Mouse (Mus musculus): ENCODE results near the gene Smg6. TPM values are rescaled to one million over a fixed set of nuclear protein-coding genes. Genes with fewer than 3 reads are reported as not detected.
"Not testable (repeated sequence)": the region's sequence is repeated elsewhere in the genome, so short reads cannot be mapped to it uniquely, and the experiment has no call there.

Gene Smg6
- polyA plus RNA-seq, 1 experiment from 2014 or later = 11.9 TPM

DNA sequence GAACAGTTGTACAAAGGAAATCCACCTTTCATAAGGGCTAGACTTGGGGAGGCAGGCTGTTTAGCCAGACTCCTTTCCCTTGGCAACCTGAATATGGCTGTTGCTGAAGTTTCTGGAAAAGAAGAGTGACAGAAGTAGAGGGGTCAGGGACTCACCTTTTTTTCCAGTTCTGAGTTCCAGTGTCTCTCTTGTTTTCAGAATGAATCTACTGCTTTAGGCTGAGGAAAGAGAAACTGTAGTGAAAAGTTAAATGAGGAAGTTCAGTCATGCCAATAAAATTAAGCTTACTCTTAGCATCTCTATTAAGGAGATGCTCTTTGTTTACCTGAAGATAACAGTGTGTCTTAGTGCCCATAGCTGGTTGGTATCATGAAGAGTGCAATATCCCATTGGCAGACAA is 69.2 kb downstream of the Smg6 start:
- H3K27ac ChIP-seq = no peak overlapping the region
- H3K4me2 ChIP-seq (ENCODE audit: low read length) = no peak overlapping the region
- no peaks in the 10 kb centered on the region for H3K27me3 ChIP-seq (ENCODE audit: insufficient read depth, low read length)
- no peaks in the 10 kb centered on the region for H3K9me3 ChIP-seq (replicated peaks; ENCODE audit: low read length)
- ATAC-seq (replicated peaks; ENCODE audit: low FRiP score, low read depth) (no peak), DNase-seq (ENCODE audit: low spot score) (no peak)
- peaks cover 7% of the 10 kb centered on the region; the same call in 1 of the 2 replicates for H3K36me3 ChIP-seq (ENCODE audit: insufficient read depth, low read length)
- no peak overlapping the region for H3K4me3 ChIP-seq (replicated peaks; ENCODE audit: low read depth, low read length)
- TF ChIP-seq CTCF (IDR thresholded peaks at IDR 0.05; ENCODE audit: low read depth) = no peak
- no peak overlapping the region for H3K9ac ChIP-seq (ENCODE audit: low read depth, low read length)
- 0 out of 2 replicates have a peak, but pooled peaks cover 4% of the 10 kb centered on the region for H3K4me1 ChIP-seq (replicated peaks; ENCODE audit: insufficient read depth, low read length)

DNA sequence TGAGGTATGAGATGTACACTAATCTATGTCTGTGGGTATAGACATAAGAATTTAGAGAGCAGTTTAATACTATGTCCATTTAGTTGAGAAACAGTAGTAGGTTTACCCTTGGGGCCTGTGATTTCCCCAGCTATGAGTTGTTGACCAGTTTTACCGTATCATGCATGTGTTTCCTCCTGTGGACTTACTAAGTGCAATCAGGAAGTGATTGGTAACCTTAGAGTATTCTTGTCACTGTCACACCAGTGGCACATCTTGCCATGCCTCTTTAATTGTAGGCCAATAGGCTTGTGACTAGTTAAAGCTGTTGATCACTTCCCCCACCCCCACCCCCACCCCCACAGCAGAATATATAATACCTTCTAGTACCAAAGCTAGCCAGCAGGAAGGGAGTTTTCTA is 70.9 kb downstream of the Smg6 start:
- Histone ChIP-seq H3K4me1 (replicated peaks; ENCODE audit: insufficient read depth, low read length) (peaks cover 12% of the 10 kb centered on the region; the same call in 1 of the 2 replicates), H3K27ac (no peak overlapping the region), H3K9me3 (replicated peaks; ENCODE audit: low read length) (no peaks in the 10 kb centered on the region), H3K27me3 (ENCODE audit: insufficient read depth, low read length) (no peaks in the 10 kb centered on the region), H3K36me3 (ENCODE audit: insufficient read depth, low read length) (no peaks in the 10 kb centered on the region), H3K9ac (ENCODE audit: low read depth, low read length) (no peak overlapping the region), H3K4me2 (ENCODE audit: low read length) (no peak overlapping the region), H3K4me3 (replicated peaks; ENCODE audit: low read depth, low read length) (no peak overlapping the region)
- ATAC-seq (replicated peaks; ENCODE audit: low FRiP score, low read depth) (no peak), DNase-seq (ENCODE audit: low spot score) (no peak)
- no peak for TF ChIP-seq CTCF (IDR thresholded peaks at IDR 0.05; ENCODE audit: low read depth)
- 87% methylated on average over 1 of the region's 1 CpGs for WGBS

DNA sequence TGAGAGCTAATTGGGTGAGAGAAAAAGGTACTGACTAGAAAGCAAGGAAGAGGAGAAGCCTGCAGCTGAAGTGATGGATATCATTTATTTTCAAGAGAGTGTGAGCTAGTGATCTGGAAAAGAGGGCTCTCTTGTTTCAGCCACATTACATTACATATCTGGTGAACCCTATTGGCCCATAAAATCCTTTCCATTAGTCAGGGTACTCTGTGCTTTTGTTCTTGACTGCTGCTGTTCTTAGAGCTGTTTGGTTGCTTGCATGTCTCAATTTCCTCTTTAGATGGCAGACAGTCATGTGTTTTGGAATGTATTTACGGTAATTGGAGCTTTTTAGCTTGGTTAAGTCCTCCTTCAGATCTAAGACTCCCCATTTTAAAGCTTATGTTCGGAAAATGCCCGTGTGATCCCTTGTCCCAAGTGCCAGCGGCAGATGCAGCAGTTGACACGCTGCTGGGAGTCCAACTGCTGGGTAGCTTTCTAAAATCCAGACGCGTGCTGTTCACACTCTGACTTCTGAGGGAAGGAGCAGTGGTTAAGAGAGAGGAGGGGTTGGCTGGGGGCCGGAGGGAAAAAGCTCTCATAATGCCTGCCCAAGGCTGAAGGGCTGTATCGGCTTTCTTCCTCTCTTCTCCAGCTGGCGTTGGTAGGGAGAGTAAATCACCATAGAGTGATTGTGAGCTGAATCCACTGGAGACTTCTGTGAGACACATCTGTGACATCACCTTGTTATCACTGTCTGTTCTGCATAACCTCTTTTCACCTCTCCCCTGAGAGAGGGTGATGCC is 75.4 kb downstream of the Smg6 start:
- Histone ChIP-seq H3K9me3 (replicated peaks; ENCODE audit: low read length) (no peaks in the 10 kb centered on the region), H3K4me2 (ENCODE audit: low read length) (peak overlapping the region; percentile 26; the same call in 1 of the 2 replicates), H3K4me3 (replicated peaks; ENCODE audit: low read depth, low read length) (no peak overlapping the region), H3K27me3 (ENCODE audit: insufficient read depth, low read length) (no peaks in the 10 kb centered on the region), H3K36me3 (ENCODE audit: insufficient read depth, low read length) (no peaks in the 10 kb centered on the region), H3K27ac (peak overlapping the region; percentile 52), H3K9ac (ENCODE audit: low read depth, low read length) (0 out of 2 replicates have a peak overlapping the region, but pooled peaks have one; percentile 23), H3K4me1 (replicated peaks; ENCODE audit: insufficient read depth, low read length) (peaks cover 8% of the 10 kb centered on the region; the same call in 1 of the 2 replicates)
- 18% methylated on average over 10 of the region's 10 CpGs for WGBS
- DNase-seq (ENCODE audit: low spot score) (peak; percentile 73), ATAC-seq (replicated peaks; ENCODE audit: low FRiP score, low read depth) (no peak)
- TF ChIP-seq CTCF (IDR thresholded peaks at IDR 0.05; ENCODE audit: low read depth) = 0 out of 2 replicates have a peak, but pooled peaks have one; percentile 25

DNA sequence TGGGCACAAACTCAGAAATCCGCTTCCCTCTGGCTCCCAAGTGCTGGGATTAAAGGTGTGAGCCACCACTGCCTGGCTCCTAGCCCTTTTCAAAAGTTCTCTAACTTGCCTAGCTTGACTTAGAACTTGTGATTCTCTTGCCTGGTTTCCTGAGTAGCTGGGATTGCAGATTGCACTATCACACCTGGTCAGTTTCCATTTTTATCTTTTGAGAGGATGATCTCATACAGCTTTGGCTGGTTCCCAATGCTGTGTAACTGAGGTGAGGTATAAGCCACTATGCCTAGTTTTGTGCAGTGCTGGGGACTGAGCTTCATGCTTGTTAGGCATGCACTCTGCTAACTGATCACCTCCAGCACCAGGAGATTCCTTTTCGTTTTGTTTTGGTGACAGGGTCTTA is 82.6 kb downstream of the Smg6 start:
- H3K4me3 ChIP-seq (replicated peaks; ENCODE audit: low read depth, low read length) = no peak overlapping the region
- no peak for TF ChIP-seq CTCF (IDR thresholded peaks at IDR 0.05; ENCODE audit: low read depth)
- WGBS = 72% methylated on average over 2 of the region's 2 CpGs
- no peaks in the 10 kb centered on the region for H3K36me3 ChIP-seq (ENCODE audit: insufficient read depth, low read length)
- no peaks in the 10 kb centered on the region for H3K9me3 ChIP-seq (replicated peaks; ENCODE audit: low read length)
- H3K4me1 ChIP-seq (replicated peaks; ENCODE audit: insufficient read depth, low read length) = 0 out of 2 replicates have a peak, but pooled peaks cover 10% of the 10 kb centered on the region
- H3K27me3 ChIP-seq (ENCODE audit: insufficient read depth, low read length) = no peaks in the 10 kb centered on the region
- no peak overlapping the region for H3K27ac ChIP-seq
- ATAC-seq (replicated peaks; ENCODE audit: low FRiP score, low read depth) = no peak
- no peak overlapping the region for H3K4me2 ChIP-seq (ENCODE audit: low read length)
- no peak for DNase-seq (ENCODE audit: low spot score)
- H3K9ac ChIP-seq (ENCODE audit: low read depth, low read length) = no peak overlapping the region

DNA sequence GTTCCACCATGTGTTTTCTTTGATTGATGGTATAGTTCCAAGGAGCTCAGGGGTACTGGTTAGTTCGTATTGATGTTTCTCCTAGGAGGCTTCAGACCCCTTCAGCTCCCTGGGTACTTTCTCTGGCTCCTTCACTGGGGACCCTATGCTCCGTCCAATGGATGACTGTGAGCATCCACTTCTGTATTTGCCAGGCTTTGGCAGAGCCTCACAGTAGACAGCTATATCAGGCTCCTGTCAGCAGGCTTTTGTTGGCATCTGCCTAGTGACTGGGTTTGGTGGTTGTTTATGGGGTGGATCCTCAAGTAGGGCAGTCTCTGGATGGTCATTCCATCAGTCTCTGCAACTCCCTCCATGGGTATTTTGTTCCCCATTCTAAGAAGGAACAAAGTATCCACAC is 83.9 kb downstream of the Smg6 start:
- not testable (repeated sequence) for DNase-seq (ENCODE audit: low spot score); H3K9me3 ChIP-seq (replicated peaks; ENCODE audit: low read length); H3K4me3 ChIP-seq (replicated peaks; ENCODE audit: low read depth, low read length); H3K27me3 ChIP-seq (ENCODE audit: insufficient read depth, low read length); ATAC-seq (replicated peaks; ENCODE audit: low FRiP score, low read depth); H3K27ac ChIP-seq; H3K36me3 ChIP-seq (ENCODE audit: insufficient read depth, low read length); H3K4me2 ChIP-seq (ENCODE audit: low read length); H3K9ac ChIP-seq (ENCODE audit: low read depth, low read length)
- H3K4me1 ChIP-seq (replicated peaks; ENCODE audit: insufficient read depth, low read length) = 0 out of 2 replicates have a peak, but pooled peaks cover 10% of the 10 kb centered on the region
- 93% methylated on average over 2 of the region's 2 CpGs for WGBS

DNA sequence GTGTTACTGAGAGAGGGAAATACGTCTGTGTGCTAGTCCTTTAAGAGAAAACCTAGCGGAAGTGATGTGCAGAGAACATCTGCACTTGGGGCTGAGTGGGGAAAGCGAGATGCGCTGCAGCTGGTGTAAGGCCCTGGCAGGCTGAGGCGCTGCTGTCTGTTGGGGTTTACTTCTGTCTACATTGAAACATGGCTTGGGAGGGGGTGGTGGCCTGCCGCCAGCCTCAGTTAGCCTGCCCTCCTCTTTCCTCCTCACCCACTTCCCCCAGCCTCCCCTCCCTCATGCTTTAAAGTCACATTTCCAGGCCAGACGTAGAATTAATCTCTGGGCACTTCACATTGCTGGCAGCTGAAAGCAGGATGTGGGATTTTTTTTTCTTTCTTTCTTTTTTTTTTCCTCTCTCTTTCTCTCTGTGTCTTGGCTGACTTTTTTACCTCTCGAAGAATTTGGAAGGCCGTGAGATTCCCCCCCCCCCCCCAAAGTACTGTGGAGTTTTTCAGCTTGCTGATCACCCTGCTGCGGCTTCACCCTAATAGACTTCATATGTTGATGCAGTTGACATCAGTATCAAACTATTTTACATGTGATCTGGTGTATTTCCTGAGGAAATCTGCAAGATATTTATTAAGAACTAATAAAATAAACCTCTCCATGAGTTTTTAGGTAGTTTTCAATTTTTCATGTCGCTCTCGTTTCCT is 87.5 kb downstream of the Smg6 start:
- Histone ChIP-seq H3K4me1 (replicated peaks; ENCODE audit: insufficient read depth, low read length) (peaks cover 10% of the 10 kb centered on the region; the same call in 1 of the 2 replicates), H3K27ac (peak overlapping the region; percentile 87), H3K9me3 (replicated peaks; ENCODE audit: low read length) (no peaks in the 10 kb centered on the region), H3K4me2 (ENCODE audit: low read length) (peak overlapping the region; percentile 30; the same call in 1 of the 2 replicates), H3K36me3 (ENCODE audit: insufficient read depth, low read length) (no peaks in the 10 kb centered on the region), H3K9ac (ENCODE audit: low read depth, low read length) (no peak overlapping the region), H3K4me3 (replicated peaks; ENCODE audit: low read depth, low read length) (no peak overlapping the region), H3K27me3 (ENCODE audit: insufficient read depth, low read length) (no peaks in the 10 kb centered on the region)
- TF ChIP-seq CTCF (IDR thresholded peaks at IDR 0.05; ENCODE audit: low read depth) = 0 out of 2 replicates have a peak, but pooled peaks have one; percentile 17
- peak; percentile 91 for DNase-seq (ENCODE audit: low spot score)
- WGBS = 29% methylated on average over 12 of the region's 12 CpGs
- ATAC-seq (replicated peaks; ENCODE audit: low FRiP score, low read depth) = peak; percentile 57; the same call in 1 of the 2 replicates
